Mouse (Mus musculus): ENCODE data around the gene Tcf12. TPM values are rescaled to one million over a fixed set of nuclear protein-coding genes. Genes with fewer than 3 reads are reported as not detected.

Tcf12 gene
- polyA plus RNA-seq, 1 experiment from 2014 or later, result 43.6 TPM

DNA sequence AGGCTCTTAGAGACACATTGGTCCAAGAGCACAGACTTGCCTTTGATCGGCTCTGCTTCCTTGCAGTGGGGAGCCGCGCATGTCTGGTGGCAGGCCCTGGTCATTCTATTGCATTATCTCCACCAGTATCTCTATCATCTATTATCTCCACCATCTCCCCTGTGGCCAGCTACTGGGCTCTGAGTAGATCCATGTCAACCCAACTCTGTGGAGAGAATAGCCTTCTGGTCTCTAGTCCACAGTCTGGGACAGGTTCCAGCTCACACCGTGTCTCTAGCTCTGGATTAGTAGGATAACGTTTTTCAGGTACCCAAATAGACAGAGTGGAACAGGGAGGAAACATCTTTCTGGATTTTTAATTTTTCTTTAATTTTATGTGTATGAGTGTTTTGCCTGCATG, 284.3 kb downstream of the Tcf12 start:
- 0 out of 2 replicates have a peak, but pooled peaks cover 7% of the 10 kb centered on the region for H3K4me1 ChIP-seq (ENCODE audit: control insufficient read depth, insufficient read depth, low read length)
- no peak for ATAC-seq (ENCODE audit: insufficient read depth, low FRiP score)
- H3K27ac ChIP-seq (ENCODE audit: low read length), result no peak overlapping the region
- no peaks in the 10 kb centered on the region for H3K9me3 ChIP-seq (replicated peaks; ENCODE audit: control insufficient read depth, low read length)
- H3K9ac ChIP-seq (ENCODE audit: low read length), result no peak overlapping the region
- no peak overlapping the region for H3K4me2 ChIP-seq (ENCODE audit: low read depth, low read length)
- no peaks in the 10 kb centered on the region for H3K36me3 ChIP-seq (ENCODE audit: control insufficient read depth, insufficient read depth, low read length)
- H3K27me3 ChIP-seq (ENCODE audit: control insufficient read depth, insufficient read depth, low read length), result no peaks in the 10 kb centered on the region
- WGBS, result 91% methylated on average over 5 of the region's 5 CpGs
- H3K4me3 ChIP-seq (replicated peaks; ENCODE audit: low read length), result no peak overlapping the region

DNA sequence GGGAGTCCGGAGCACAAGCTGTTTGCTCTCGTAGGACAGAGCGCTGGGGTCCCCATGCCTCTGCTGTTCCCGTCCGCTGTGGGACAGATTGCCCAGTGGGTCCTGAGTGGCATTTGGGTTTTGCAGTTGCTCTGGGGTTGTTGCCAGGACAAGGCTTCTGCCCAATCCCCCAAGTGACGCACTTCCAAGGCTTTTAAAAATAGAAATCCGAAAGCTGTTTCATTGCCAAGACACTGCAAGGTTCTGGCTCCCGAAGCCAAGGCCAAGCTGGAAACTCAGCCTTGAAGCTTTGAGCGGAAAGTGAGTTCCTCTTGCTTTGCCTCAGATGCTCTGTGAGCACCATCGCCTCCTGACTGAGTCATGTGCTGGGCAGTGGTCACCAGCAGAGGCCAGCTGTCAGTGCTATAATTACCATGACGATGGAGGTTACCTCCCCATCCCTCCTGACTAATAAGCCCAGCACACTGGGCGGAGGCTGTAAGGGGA, 285.6 kb downstream of the Tcf12 start:
- peak overlapping the region; percentile 10; the same call in 1 of the 2 replicates for H3K27ac ChIP-seq (ENCODE audit: low read length)
- H3K9ac ChIP-seq (ENCODE audit: low read length), result no peak overlapping the region
- no peaks in the 10 kb centered on the region for H3K27me3 ChIP-seq (ENCODE audit: control insufficient read depth, insufficient read depth, low read length)
- ATAC-seq (ENCODE audit: insufficient read depth, low FRiP score), result peak; percentile 79
- H3K9me3 ChIP-seq (replicated peaks; ENCODE audit: control insufficient read depth, low read length), result no peaks in the 10 kb centered on the region
- no peak overlapping the region for H3K4me2 ChIP-seq (ENCODE audit: low read depth, low read length)
- H3K4me3 ChIP-seq (replicated peaks; ENCODE audit: low read length), result no peak overlapping the region
- H3K4me1 ChIP-seq (ENCODE audit: control insufficient read depth, insufficient read depth, low read length), result 0 out of 2 replicates have a peak, but pooled peaks cover 3% of the 10 kb centered on the region
- H3K36me3 ChIP-seq (ENCODE audit: control insufficient read depth, insufficient read depth, low read length), result no peaks in the 10 kb centered on the region
- WGBS, result 51% methylated on average over 12 of the region's 12 CpGs

DNA sequence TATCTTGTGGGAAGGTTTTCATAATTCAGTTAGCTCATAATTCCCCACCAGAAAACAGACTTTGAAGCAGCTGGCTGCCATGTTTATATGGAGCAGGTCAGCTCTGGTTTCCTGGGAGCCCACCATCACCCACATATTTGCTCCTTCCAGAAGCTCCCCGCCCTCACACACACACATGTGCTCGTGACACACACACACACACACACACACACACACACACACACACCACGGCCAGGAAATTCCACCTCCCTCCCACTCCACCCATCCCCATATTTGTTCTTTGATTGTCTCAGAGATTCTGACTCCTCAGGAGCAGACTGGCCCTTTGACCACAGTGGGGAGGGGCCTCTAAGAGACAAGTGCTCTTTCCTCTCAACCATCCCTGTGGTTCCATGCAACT, 289.7 kb downstream of the Tcf12 start:
- Histone ChIP-seq H3K9me3 (replicated peaks; ENCODE audit: control insufficient read depth, low read length) (no peaks in the 10 kb centered on the region), H3K4me1 (ENCODE audit: control insufficient read depth, insufficient read depth, low read length) (0 out of 2 replicates have a peak, but pooled peaks cover 3% of the 10 kb centered on the region), H3K36me3 (ENCODE audit: control insufficient read depth, insufficient read depth, low read length) (no peaks in the 10 kb centered on the region), H3K27ac (ENCODE audit: low read length) (no peak overlapping the region), H3K4me3 (replicated peaks; ENCODE audit: low read length) (no peak overlapping the region), H3K27me3 (ENCODE audit: control insufficient read depth, insufficient read depth, low read length) (no peaks in the 10 kb centered on the region), H3K4me2 (ENCODE audit: low read depth, low read length) (no peak overlapping the region), H3K9ac (ENCODE audit: low read length) (no peak overlapping the region)
- 74% methylated on average over 3 of the region's 3 CpGs for WGBS
- ATAC-seq (ENCODE audit: insufficient read depth, low FRiP score), result no peak

DNA sequence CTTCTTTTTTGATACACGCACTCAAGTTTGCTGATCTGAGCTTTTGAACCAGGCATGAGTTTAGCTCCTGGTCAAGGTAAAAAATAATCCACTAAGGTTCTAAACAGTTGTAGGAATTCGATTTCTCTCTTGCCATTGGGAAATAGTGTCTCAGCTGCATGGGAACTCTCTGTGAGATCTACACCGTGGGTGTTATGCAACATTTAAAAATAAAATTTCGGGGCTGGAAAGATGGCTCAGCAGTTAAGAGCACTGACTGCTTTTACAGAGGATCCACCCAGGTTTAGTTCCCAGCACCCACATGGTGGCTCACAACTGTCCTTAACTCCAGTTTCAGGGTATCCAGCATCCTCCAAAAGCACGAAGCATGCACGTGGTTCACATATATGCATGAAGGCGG, 293.2 kb downstream of the Tcf12 start:
- ATAC-seq (ENCODE audit: insufficient read depth, low FRiP score), result no peak

DNA sequence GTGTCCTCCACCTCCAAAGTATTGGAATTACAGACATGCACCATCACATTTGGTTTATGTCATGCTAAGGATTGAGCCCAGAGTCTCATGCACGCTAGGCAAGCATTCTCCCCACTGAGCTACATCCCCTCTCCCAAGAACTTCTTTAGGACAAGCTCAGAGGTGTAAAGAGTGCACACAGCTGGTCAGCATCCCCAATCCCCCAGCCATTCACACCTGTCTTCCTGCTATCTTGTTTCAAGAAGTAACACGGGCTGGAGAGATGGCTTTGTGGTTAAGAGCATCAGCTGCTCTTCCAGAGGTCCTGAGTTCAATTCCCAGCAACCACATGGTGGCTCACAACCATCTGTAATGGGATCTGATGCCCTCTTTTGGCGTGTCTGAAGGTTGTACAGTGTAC, 295.6 kb downstream of the Tcf12 start:
- Histone ChIP-seq H3K4me1 (ENCODE audit: control insufficient read depth, insufficient read depth, low read length) (no peaks in the 10 kb centered on the region), H3K27ac (ENCODE audit: low read length) (no peak overlapping the region), H3K9ac (ENCODE audit: low read length) (no peak overlapping the region), H3K27me3 (ENCODE audit: control insufficient read depth, insufficient read depth, low read length) (no peaks in the 10 kb centered on the region), H3K4me2 (ENCODE audit: low read depth, low read length) (no peak overlapping the region), H3K4me3 (replicated peaks; ENCODE audit: low read length) (no peak overlapping the region), H3K9me3 (replicated peaks; ENCODE audit: control insufficient read depth, low read length) (no peaks in the 10 kb centered on the region), H3K36me3 (ENCODE audit: control insufficient read depth, insufficient read depth, low read length) (no peaks in the 10 kb centered on the region)
- WGBS, result 50% methylated on average over 3 of the region's 3 CpGs
- no peak for ATAC-seq (ENCODE audit: insufficient read depth, low FRiP score)

More for the DNA sequence above, 293.2 kb downstream of the Tcf12 start:
- WGBS, result 89% methylated on average over 7 of the region's 7 CpGs
- no peak overlapping the region for H3K4me2 ChIP-seq (ENCODE audit: low read depth, low read length)
- H3K27ac ChIP-seq (ENCODE audit: low read length), result no peak overlapping the region
- no peaks in the 10 kb centered on the region for H3K9me3 ChIP-seq (replicated peaks; ENCODE audit: control insufficient read depth, low read length)
- H3K4me3 ChIP-seq (replicated peaks; ENCODE audit: low read length), result no peak overlapping the region
- no peak overlapping the region for H3K9ac ChIP-seq (ENCODE audit: low read length)
- H3K4me1 ChIP-seq (ENCODE audit: control insufficient read depth, insufficient read depth, low read length), result no peaks in the 10 kb centered on the region
- H3K36me3 ChIP-seq (ENCODE audit: control insufficient read depth, insufficient read depth, low read length), result no peaks in the 10 kb centered on the region
- H3K27me3 ChIP-seq (ENCODE audit: control insufficient read depth, insufficient read depth, low read length), result no peaks in the 10 kb centered on the region

DNA sequence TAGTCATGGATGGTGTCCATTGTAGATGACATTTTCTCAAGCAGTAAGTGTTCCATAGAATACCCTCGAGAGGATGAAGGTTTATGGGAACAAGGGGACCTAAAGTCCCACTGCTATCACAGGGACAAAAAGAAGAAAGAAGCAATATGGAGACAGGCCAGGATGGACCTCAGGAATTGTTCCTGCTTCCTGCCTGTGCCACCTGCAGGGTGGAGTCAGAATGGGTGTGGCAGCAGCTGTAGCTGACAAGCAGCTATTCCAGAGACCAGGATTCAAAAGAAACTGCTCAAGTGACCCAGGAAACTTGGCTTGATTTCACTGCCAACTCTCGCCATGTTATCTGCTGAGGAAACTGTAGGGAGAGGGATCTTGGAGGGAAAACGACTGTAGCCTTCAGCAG, 298.1 kb downstream of the Tcf12 start:
- ATAC-seq (ENCODE audit: insufficient read depth, low FRiP score), result no peak
- no peak overlapping the region for H3K4me3 ChIP-seq (replicated peaks; ENCODE audit: low read length)
- WGBS, result 71% methylated on average over 3 of the region's 3 CpGs

DNA sequence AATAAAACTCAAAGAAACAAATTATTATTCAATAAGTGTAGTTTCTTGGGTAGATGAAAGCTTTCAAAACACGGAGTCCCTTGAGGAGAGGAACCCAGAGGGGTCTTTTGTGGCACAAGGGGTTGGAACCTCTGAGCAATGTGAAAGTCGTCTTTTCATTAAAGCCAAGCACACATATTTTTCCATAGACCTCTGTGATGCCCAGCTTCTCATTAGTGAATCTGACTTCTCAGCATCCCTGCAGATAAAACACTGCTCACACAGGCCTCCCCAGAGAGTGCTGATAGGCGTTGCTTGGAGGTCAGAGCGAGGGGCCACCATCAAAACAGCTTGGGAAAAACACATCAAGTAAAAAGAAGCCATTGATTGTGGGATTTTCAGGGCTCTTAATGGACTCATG, 298.8 kb downstream of the Tcf12 start:
- Histone ChIP-seq H3K36me3 (ENCODE audit: control insufficient read depth, insufficient read depth, low read length) (no peaks in the 10 kb centered on the region), H3K9ac (ENCODE audit: low read length) (no peak overlapping the region), H3K9me3 (replicated peaks; ENCODE audit: control insufficient read depth, low read length) (no peaks in the 10 kb centered on the region), H3K27ac (ENCODE audit: low read length) (no peak overlapping the region), H3K4me3 (replicated peaks; ENCODE audit: low read length) (no peak overlapping the region), H3K27me3 (ENCODE audit: control insufficient read depth, insufficient read depth, low read length) (no peaks in the 10 kb centered on the region), H3K4me1 (ENCODE audit: control insufficient read depth, insufficient read depth, low read length) (no peaks in the 10 kb centered on the region), H3K4me2 (ENCODE audit: low read depth, low read length) (no peak overlapping the region)
- 73% methylated on average over 4 of the region's 4 CpGs for WGBS
- no peak for ATAC-seq (ENCODE audit: insufficient read depth, low FRiP score)

More for the DNA sequence above, 298.1 kb downstream of the Tcf12 start:
- H3K9me3 ChIP-seq (replicated peaks; ENCODE audit: control insufficient read depth, low read length), result no peaks in the 10 kb centered on the region
- H3K27ac ChIP-seq (ENCODE audit: low read length), result no peak overlapping the region
- H3K9ac ChIP-seq (ENCODE audit: low read length), result no peak overlapping the region
- H3K36me3 ChIP-seq (ENCODE audit: control insufficient read depth, insufficient read depth, low read length), result no peaks in the 10 kb centered on the region
- H3K27me3 ChIP-seq (ENCODE audit: control insufficient read depth, insufficient read depth, low read length), result no peaks in the 10 kb centered on the region
- H3K4me1 ChIP-seq (ENCODE audit: control insufficient read depth, insufficient read depth, low read length), result no peaks in the 10 kb centered on the region
- no peak overlapping the region for H3K4me2 ChIP-seq (ENCODE audit: low read depth, low read length)

DNA sequence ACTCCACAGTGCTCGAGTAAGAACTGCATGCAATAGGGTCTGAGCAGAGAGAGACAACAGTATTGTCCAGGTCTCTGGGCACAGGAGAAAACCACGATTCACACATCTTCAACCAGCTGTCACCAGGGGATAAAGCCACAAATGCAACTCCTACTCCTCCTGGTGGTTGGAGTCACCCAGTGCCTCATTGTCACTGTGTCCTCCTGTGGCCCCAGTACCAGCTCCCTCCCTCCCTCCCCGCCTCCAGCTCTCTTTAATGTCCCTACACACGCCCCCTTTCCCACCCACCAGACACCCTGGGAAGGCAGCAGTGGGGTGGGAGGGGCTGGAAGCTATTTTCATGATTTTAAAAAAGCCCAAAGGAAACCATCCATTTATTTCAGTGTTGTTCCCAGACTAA, 299.3 kb downstream of the Tcf12 start:
- WGBS, result 45% methylated on average over 4 of the region's 4 CpGs

DNA sequence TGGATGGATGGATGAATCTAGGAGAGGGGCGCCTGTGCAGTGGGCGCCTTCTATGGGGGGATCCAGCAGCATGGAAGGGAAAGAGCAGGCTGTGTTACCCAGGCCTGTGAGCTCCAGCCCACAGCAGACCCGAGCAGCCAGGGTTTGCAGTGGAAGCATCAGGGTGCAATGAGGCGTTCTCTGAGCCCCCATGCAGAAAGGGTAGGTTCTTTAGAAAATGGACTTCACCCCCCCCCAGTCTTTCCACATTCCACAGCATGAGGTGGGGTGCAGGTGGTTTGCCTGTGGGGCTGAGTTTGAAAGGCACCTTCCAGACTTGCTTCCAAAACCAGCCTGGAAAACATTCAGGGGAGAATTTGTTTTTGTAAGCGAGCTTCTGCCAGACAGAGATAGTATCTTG, 300.3 kb downstream of the Tcf12 start:
- no peak for ATAC-seq (ENCODE audit: insufficient read depth, low FRiP score)
- H3K4me1 ChIP-seq (ENCODE audit: control insufficient read depth, insufficient read depth, low read length), result no peaks in the 10 kb centered on the region
- 73% methylated on average over 5 of the region's 5 CpGs for WGBS
- no peak overlapping the region for H3K4me2 ChIP-seq (ENCODE audit: low read depth, low read length)
- H3K27ac ChIP-seq (ENCODE audit: low read length), result no peak overlapping the region
- H3K4me3 ChIP-seq (replicated peaks; ENCODE audit: low read length), result no peak overlapping the region
- no peaks in the 10 kb centered on the region for H3K9me3 ChIP-seq (replicated peaks; ENCODE audit: control insufficient read depth, low read length)
- H3K36me3 ChIP-seq (ENCODE audit: control insufficient read depth, insufficient read depth, low read length), result no peaks in the 10 kb centered on the region
- no peak overlapping the region for H3K9ac ChIP-seq (ENCODE audit: low read length)
- H3K27me3 ChIP-seq (ENCODE audit: control insufficient read depth, insufficient read depth, low read length), result no peaks in the 10 kb centered on the region

More for the DNA sequence above, 299.3 kb downstream of the Tcf12 start:
- Histone ChIP-seq H3K27me3 (ENCODE audit: control insufficient read depth, insufficient read depth, low read length) (no peaks in the 10 kb centered on the region), H3K27ac (ENCODE audit: low read length) (no peak overlapping the region), H3K36me3 (ENCODE audit: control insufficient read depth, insufficient read depth, low read length) (no peaks in the 10 kb centered on the region), H3K4me3 (replicated peaks; ENCODE audit: low read length) (no peak overlapping the region), H3K9me3 (replicated peaks; ENCODE audit: control insufficient read depth, low read length) (no peaks in the 10 kb centered on the region), H3K4me2 (ENCODE audit: low read depth, low read length) (no peak overlapping the region), H3K4me1 (ENCODE audit: control insufficient read depth, insufficient read depth, low read length) (no peaks in the 10 kb centered on the region), H3K9ac (ENCODE audit: low read length) (no peak overlapping the region)
- no peak for ATAC-seq (ENCODE audit: insufficient read depth, low FRiP score)

DNA sequence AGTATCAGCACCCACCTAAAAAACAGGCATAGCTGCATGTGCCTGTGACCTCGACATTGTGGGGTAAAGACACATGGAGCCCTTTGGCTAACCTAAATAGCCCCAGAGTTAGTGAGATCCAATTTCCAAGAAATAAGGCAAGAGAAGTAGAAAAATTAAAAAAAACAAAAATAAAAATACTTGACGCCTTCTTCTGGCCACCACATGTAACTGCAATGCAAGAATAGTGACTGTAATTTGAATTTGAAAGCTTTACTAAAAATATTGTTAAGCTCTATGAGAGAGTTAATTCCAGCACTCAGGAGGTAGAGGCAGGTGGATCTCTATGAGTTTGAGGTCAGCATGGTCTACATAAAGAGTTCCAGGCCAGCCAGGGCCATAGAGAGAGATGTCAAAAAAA, 300.9 kb downstream of the Tcf12 start:
- no peak overlapping the region for H3K4me2 ChIP-seq (ENCODE audit: low read depth, low read length)
- H3K9ac ChIP-seq (ENCODE audit: low read length), result no peak overlapping the region
- no peaks in the 10 kb centered on the region for H3K36me3 ChIP-seq (ENCODE audit: control insufficient read depth, insufficient read depth, low read length)
- H3K27me3 ChIP-seq (ENCODE audit: control insufficient read depth, insufficient read depth, low read length), result no peaks in the 10 kb centered on the region
- H3K4me1 ChIP-seq (ENCODE audit: control insufficient read depth, insufficient read depth, low read length), result no peaks in the 10 kb centered on the region
- H3K9me3 ChIP-seq (replicated peaks; ENCODE audit: control insufficient read depth, low read length), result no peaks in the 10 kb centered on the region
- ATAC-seq (ENCODE audit: insufficient read depth, low FRiP score), result no peak
- no peak overlapping the region for H3K27ac ChIP-seq (ENCODE audit: low read length)
- H3K4me3 ChIP-seq (replicated peaks; ENCODE audit: low read length), result no peak overlapping the region
- 82% methylated on average over 2 of the region's 2 CpGs for WGBS

All from stomach, embryonic 16.5 days (tissue).